Mouse (Mus musculus) C2C12 (cell line): ENCODE data around the gene Ak4. TPM values are rescaled to one million over a fixed set of nuclear protein-coding genes. Genes with fewer than 3 reads are reported as not detected.

Experiments used
- H3K27me3 ChIP-seq: one replicate; pipeline ENCODE4 v1.6.1; 2011; ENCODE audit not compliant: control insufficient read depth, insufficient read depth, insufficient read length
- H3K36me3 ChIP-seq: one replicate; pipeline ENCODE4 v1.6.1; 2011; ENCODE audit not compliant: control insufficient read depth, insufficient read depth
- H3K4me3 ChIP-seq: one replicate; pipeline ENCODE4 v1.5.1; 2011; ENCODE audit warnings: mild to moderate bottlenecking, control low read depth; ENCODE audit not compliant: poor library complexity, insufficient read depth, severe bottlenecking
- H3K79me2 ChIP-seq: one replicate; pipeline ENCODE4 v1.6.1; 2011; ENCODE audit not compliant: control insufficient read depth, insufficient read depth
- H3K79me3 ChIP-seq: one replicate; pipeline ENCODE4 v1.6.1; 2011; ENCODE audit warnings: low read depth, control low read depth
- H3ac ChIP-seq: one replicate; pipeline ENCODE3; 2011; ENCODE audit warnings: low read depth; ENCODE audit not compliant: control insufficient read depth, insufficient read length
- CEBPB ChIP-seq: IDR thresholded peaks from one replicate; pipeline ENCODE4 v1.6.1; 2011; ENCODE audit warnings: low read depth, mild to moderate bottlenecking, control low read depth, moderate library complexity
- CTCF ChIP-seq: IDR thresholded peaks from one replicate; pipeline ENCODE4 v1.5.1; 2011; ENCODE audit not compliant: control insufficient read depth, insufficient read depth, insufficient read length
- FOSL1 ChIP-seq: IDR thresholded peaks from one replicate; pipeline ENCODE4 v1.8.0; 2011; ENCODE audit warnings: mild to moderate bottlenecking, low read length; ENCODE audit not compliant: poor library complexity, insufficient read depth, severe bottlenecking
- MAX ChIP-seq: IDR thresholded peaks from one replicate; pipeline ENCODE4 v1.6.1; 2011; ENCODE audit warnings: mild to moderate bottlenecking, control low read depth
- MYOD1 ChIP-seq: IDR thresholded peaks from one replicate; pipeline ENCODE4 v1.6.1; 2011; ENCODE audit warnings: low read depth; ENCODE audit not compliant: control insufficient read depth, insufficient read length
- MYOG ChIP-seq: IDR thresholded peaks from one replicate; pipeline ENCODE4 v1.6.1; 2011; ENCODE audit not compliant: control insufficient read depth, insufficient read length; ENCODE audit errors: extremely low read depth
- USF1 ChIP-seq: IDR thresholded peaks from one replicate; pipeline ENCODE4 v1.6.1; 2011; ENCODE audit warnings: low read depth, mild to moderate bottlenecking, control low read depth, moderate library complexity
- long read RNA-seq, 2 experiments: library from polyadenylated mRNA; unstranded; transcript quantifications; one replicate each; pipeline ENCODE4 v2.0.0; 2019 to 2020
- polyA plus RNA-seq: library from polyadenylated mRNA; unstranded; fragments of >200 nt; fragmentation: generic; extraction: Trizol; gene quantifications from one replicate; pipeline ENCODE4 v1.2.1, GENCODE M21; 2012; ENCODE audit warnings: missing spikeins

The Ak4 gene
- 0.25 TPM for polyA plus RNA-seq
- long read RNA-seq, experiment 1, partial matches to known transcripts = 3 of 3 reads
- long read RNA-seq, experiment 1, other reads (novel, unspliced or antisense) = 0 of 3 reads
- long read RNA-seq, experiment 2, full-length matches to known transcripts = 2 of 6 reads
- long read RNA-seq, experiment 2, partial matches to known transcripts = 3 of 6 reads
- long read RNA-seq, experiment 2, other reads (novel, unspliced or antisense) = 1 of 6 reads

DNA sequence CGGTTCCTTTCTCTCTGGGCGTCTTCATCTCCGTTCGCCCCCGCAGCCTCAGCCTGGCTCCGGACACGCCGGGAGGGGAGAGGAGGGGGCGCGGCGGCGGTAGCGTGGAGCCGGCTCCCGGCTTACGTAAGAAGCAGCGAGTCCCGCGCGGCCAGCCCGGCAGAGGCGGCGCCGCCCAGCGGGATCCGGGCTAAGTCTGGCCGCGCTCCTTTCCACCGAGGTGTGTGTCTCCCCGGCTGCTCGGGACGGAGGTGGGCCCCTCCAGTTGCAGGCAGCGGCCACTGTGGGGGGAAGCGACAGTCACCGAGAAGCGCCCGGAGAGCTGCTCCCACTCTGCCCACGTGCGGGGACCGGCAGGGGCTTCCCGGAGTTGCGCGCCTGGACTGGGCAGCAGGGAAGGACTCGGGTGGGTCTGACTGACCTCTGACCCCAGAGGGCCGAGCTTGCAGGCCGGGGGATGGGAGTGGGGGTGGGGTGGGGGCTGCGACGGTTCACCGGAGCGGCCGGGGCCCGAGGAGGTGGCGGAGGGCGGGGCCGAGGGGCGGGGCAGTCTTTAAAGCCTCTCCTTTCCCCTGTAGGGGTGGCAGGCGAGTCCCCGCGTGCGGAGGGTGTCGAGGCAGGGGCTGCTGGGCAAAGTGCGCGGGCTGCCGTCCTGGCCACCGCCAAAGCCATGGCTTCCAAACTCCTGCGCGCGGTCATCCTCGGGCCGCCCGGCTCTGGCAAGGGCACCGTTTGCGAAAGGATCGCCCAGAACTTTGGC, at the start of gene Ak4:
Gene Ak4 (plus strand): TSS at position 127 of the 760 bp plus-strand sequence.
- Histone ChIP-seq H3K27me3 (peaks cover 38% of the 10 kb centered on the region), H3K36me3 (no peaks in the 10 kb centered on the region), H3K4me3 (no peak within 1 kb of the TSS), H3K79me2 (no peaks in the 10 kb centered on the region), H3ac (no peak within 1 kb of the TSS), H3K79me3 (no peaks in the 10 kb centered on the region)
- TF ChIP-seq MAX (no peak), CTCF (no peak), MYOD1 (no peak), USF1 (no peak), MYOG (no peak), CEBPB (no peak), FOSL1 (no peak)

DNA sequence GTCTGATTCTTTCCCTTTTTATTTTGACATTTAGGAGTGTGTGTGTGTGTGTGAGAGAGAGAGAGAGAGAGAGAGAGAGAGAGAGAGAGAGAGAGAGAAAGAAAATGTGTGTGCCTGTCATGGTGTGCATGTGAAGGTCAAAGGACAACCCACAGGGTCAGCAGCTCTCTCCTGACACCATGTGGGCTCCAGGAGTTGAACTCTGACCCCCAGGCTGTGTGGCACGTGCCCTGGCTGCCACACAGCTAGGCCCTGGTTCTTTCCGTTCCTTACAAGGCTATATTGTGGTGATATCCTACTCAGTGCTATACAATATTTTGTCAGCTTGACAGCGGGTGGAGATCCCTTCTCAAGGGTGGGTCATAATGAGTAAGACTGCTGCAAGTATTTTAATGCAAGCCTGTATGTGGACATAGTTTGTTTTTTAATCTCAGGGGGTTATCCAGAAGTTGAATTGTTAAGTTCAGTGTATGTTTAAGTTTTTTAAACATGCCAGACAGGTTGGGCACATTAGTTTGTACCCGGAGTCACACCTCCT, 49.3 kb upstream of the Ak4 start:
- no peaks in the 10 kb centered on the region for H3K79me3 ChIP-seq
- H3K4me3 ChIP-seq = no peak overlapping the region
- peaks cover 5% of the 10 kb centered on the region for H3K27me3 ChIP-seq
- H3K36me3 ChIP-seq = no peaks in the 10 kb centered on the region
- H3ac ChIP-seq = no peak overlapping the region
- no peaks in the 10 kb centered on the region for H3K79me2 ChIP-seq
- TF ChIP-seq MAX = no peak

GRCm38 (mm10) chr4:101372283-101372682, 46.8 kb upstream of the Ak4 start:
- Histone ChIP-seq H3K27me3 (peaks cover 5% of the 10 kb centered on the region), H3K4me3 (no peak overlapping the region), H3ac (no peak overlapping the region), H3K79me3 (no peaks in the 10 kb centered on the region), H3K79me2 (no peaks in the 10 kb centered on the region), H3K36me3 (no peaks in the 10 kb centered on the region)
- TF ChIP-seq MYOD1 (no peak), USF1 (no peak), FOSL1 (no peak)

- no peak overlapping the region for H3ac ChIP-seq
- H3K79me3 ChIP-seq = no peaks in the 10 kb centered on the region
- no peaks in the 10 kb centered on the region for H3K36me3 ChIP-seq
- peaks cover 5% of the 10 kb centered on the region for H3K27me3 ChIP-seq
- no peaks in the 10 kb centered on the region for H3K79me2 ChIP-seq
- H3K4me3 ChIP-seq = no peak overlapping the region
- no peak for TF ChIP-seq MYOG
- no peak for TF ChIP-seq CTCF
- no peak for TF ChIP-seq MAX
- no peak for TF ChIP-seq MYOD1
- TF ChIP-seq FOSL1 = no peak
- TF ChIP-seq CEBPB = no peak
- no peak for TF ChIP-seq USF1
Observed at GRCm38 (mm10) chr4:101372751-101373150, 46.3 kb upstream of the Ak4 start.

DNA sequence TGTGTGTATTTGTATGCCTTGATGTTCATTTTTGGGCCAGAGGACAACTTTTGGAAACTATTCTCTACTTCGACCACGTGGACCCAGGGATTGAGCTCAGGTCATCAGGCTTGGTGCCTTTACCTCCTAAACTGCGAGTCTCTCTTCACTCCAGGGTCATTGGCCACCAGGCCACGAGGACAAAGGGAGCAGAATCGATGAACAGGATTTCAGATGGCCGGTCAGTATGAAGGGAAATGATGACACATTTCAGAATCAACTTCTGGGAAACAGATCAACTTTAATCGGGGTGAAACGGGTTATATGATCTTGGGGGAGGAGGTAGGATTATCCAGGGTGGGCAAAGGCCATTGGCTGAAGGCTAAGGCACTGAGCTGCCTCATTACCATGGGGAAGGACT, 45.0 kb upstream of the Ak4 start:
- H3K36me3 ChIP-seq = no peaks in the 10 kb centered on the region
- peaks cover 5% of the 10 kb centered on the region for H3K27me3 ChIP-seq
- TF ChIP-seq CTCF (no peak), CEBPB (no peak), FOSL1 (no peak), MAX (no peak), MYOD1 (no peak), USF1 (no peak), MYOG (no peak)
- H3K79me2 ChIP-seq = no peaks in the 10 kb centered on the region
- no peaks in the 10 kb centered on the region for H3K79me3 ChIP-seq
- no peak overlapping the region for H3ac ChIP-seq
- no peak overlapping the region for H3K4me3 ChIP-seq

- H3K36me3 ChIP-seq = no peaks in the 10 kb centered on the region
- H3ac ChIP-seq = no peak overlapping the region
- no peaks in the 10 kb centered on the region for H3K79me3 ChIP-seq
- H3K79me2 ChIP-seq = no peaks in the 10 kb centered on the region
- peaks cover 13% of the 10 kb centered on the region for H3K27me3 ChIP-seq
- H3K4me3 ChIP-seq = no peak overlapping the region
- TF ChIP-seq MAX (no peak), FOSL1 (no peak)
Observed at GRCm38 (mm10) chr4:101376835-101377234, 42.2 kb upstream of the Ak4 start.
